Mouse (Mus musculus): ENCODE results near the gene AC161166.1.

The AC161166.1 gene

DNA sequence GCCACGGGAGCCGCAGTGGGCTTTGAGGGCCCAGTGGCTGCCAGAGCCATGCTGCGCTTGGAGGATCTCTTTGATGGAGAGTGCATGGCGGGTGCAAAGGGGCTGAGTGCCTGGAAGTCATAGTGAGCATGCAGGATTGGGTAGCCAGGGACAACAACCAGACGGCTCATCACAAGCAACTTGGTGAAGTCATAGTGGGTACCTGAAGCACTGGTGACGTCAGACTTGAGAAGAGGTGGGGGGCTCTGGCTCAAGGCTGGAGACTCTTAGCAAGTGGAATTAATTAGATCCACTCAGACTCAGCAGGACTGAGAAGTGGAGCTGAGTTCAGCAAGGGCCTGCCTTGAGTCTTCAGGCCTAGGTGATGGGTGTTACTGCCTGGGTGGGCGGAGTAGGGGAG lies at the start of gene AC161166.1:
Gene AC161166.1 (minus strand): TSS at position 101 of the 400 bp plus-strand sequence.
- no peak for ATAC-seq (ENCODE audit: low TSS enrichment)

DNA sequence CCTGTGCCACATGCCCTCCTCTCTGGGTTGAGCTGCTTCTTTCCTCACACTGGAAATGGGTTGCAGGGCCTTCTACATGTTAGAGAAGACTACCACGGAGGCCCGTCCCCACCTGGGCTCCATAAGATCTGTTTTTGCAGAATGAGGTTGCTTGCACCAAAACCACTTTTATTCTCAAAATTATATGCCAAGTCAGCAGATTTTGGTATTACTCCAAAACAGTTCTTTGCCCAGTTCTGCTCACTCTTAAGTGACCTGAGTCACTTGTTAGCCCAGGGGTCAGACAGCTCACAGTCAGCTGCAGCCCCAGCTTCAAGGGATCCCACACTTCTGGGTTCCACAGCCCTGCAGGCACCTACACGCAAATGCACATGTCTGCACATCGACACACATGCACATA lies 49.2 kb upstream of the AC161166.1 start:
- ATAC-seq (ENCODE audit: low TSS enrichment), result no peak

DNA sequence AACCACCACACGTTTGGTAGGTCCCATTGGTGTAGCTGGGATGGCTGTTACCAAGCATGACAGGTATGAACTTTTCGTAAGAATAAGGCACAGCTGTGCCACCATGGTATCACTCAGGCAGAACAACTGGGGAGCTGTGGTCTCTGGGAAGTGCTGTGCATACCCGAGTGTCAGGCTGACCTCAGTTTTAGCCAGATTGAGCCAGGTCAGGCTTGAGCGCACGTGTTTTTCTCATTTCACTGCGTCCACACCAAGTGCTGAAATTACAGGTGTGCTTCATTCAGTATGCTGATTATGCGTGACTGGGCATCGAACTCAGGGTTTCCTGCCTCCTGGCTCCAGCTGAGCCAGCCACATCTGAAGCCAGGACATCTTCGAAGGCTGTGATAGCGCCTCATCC lies 43.5 kb upstream of the AC161166.1 start:
- no peak for ATAC-seq (ENCODE audit: low TSS enrichment)

GRCm38 (mm10) chr7:24551985-24552759 lies 39.9 kb upstream of the AC161166.1 start:
- no peak for ATAC-seq (ENCODE audit: low TSS enrichment)

DNA sequence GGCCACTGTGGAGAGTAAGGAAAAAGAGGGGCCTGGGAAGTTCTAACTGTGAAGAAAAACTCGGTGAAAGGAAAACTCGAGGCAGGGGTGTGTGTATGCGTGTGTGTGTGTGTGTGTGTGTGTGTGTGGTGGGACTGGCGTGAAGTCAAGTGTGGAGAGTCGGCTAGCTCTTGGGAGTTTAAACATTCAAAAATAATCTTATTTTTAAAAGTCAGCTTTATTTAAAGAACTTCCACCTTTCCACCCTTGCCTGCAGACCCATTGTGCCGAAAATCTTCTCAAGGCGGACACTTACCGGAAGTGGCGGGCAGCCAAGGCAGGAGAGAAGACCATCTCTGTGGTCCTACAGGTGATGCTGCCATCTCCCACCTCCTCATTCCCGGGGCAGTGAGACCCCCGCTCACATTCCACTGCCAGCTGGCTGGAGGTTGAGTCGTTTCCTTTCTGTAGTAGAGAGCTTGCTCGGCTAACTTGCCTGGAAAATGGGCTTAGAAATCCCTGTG lies 35.3 kb upstream of the AC161166.1 start:
- no peak for ATAC-seq (ENCODE audit: low TSS enrichment)

GRCm38 (mm10) chr7:24546634-24547389 lies 34.6 kb upstream of the AC161166.1 start:
- peak; percentile 99 for ATAC-seq (ENCODE audit: low TSS enrichment)

DNA sequence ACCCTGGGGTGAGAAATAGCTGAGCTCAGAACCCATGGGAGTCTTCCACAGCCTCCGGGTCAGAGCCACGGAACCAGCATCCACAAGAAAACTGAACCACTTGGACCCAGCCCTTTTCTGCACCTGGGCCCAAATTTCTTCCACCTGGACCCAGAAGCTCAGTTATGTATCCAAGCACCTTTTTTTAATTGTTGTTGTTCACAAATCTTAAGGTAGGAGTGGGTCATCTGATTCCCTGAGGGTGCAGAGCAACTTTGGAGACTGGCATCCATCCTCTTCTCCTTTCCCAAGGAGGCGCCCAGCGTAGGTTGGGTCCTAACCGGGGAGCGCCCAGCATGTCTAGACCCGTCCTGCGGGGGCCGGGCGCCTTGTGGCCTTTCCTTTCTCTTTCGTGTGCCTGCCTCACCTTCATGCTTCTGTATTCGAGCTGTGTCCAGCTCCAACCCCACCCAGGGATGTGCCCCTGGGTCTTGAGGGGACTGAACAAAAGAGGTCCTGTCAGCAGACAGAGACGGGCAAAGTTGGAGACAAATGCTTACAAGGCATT lies 33.9 kb upstream of the AC161166.1 start, which contains the start of the genes Pinlyp and Xrcc1:
Gene Pinlyp (minus strand): TSS at position 51 of the 547 bp plus-strand sequence.
Gene Xrcc1 (plus strand): TSS at position 222 of the 547 bp plus-strand sequence.
- ATAC-seq (ENCODE audit: low TSS enrichment), result no peak

- no peak for ATAC-seq (ENCODE audit: low TSS enrichment)
These were observed 32.3 kb upstream of the AC161166.1 start for GRCm38 (mm10) chr7:24544506-24544905.

DNA sequence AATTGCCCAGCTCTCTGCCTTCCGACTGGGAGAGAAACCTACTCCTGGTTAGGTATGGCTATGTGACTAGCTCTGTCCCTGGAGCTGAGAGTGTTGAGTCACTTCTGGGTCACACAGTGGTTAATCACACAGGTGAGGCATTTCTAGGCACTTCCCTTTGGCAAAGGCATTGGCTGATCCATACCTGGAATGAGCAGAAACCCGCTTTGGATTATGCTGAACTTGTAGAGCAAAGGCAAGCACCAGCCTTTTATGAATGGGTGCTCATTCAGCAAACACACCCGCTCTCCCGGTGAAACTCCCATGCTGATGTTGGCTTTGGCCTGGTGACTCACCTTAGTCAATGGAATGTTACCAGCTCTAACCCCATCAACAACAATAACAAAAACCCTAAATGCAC lies 27.4 kb upstream of the AC161166.1 start:
- no peak for ATAC-seq (ENCODE audit: low TSS enrichment)

GRCm38 (mm10) chr7:24538701-24539100 lies 26.4 kb upstream of the AC161166.1 start:
- ATAC-seq (ENCODE audit: low TSS enrichment), result no peak

GRCm38 (mm10) chr7:24538154-24538553 lies 25.9 kb upstream of the AC161166.1 start:
- ATAC-seq (ENCODE audit: low TSS enrichment), result no peak

GRCm38 (mm10) chr7:24537591-24537990 lies 25.3 kb upstream of the AC161166.1 start:
- ATAC-seq (ENCODE audit: low TSS enrichment), result no peak

GRCm38 (mm10) chr7:24537081-24537480 lies 24.8 kb upstream of the AC161166.1 start:
- no peak for ATAC-seq (ENCODE audit: low TSS enrichment)

DNA sequence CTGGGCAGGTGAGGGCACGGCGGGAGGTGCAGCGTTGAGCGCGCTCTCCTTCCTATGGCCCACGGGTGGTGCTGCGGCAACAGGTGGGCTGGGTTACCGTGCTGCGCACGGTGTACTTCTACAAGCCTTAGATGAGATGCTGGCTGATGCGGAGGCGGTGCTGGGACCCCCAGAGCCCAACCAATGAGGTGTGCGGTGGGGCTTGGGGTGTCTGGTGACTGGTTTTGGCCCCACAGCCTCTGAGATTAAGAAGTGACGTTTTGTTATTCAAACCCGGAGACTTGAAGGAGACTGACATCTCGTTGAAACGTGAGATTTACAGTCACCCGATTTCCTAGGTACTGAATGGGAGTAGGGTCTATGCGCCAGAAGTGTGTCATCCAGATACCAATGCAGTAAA lies 22.0 kb upstream of the AC161166.1 start:
- ATAC-seq (ENCODE audit: low TSS enrichment), result no peak

DNA sequence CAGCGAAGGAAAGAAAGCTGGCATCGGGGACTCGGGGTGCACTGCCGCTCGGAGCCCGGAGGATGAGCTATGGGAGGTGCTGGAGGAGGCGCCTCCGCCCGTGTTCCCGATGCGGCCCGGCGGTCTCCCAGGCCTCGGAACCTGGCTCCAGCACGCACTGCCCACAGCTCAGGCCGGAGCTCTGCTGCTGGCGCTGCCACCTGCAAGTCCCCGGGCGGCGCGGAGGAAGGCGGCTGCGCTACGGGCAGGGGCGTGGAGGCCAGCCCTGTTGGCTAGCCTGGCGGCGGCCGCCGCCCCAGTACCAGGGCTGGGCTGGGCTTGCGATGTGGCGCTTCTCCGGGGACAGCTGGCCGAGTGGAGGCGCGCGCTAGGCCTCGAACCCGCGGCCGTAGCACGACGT lies 21.6 kb upstream of the AC161166.1 start:
- ATAC-seq (ENCODE audit: low TSS enrichment), result no peak

- ATAC-seq (ENCODE audit: low TSS enrichment), result no peak
These were observed 20.8 kb upstream of the AC161166.1 start for GRCm38 (mm10) chr7:24533031-24533571.

DNA sequence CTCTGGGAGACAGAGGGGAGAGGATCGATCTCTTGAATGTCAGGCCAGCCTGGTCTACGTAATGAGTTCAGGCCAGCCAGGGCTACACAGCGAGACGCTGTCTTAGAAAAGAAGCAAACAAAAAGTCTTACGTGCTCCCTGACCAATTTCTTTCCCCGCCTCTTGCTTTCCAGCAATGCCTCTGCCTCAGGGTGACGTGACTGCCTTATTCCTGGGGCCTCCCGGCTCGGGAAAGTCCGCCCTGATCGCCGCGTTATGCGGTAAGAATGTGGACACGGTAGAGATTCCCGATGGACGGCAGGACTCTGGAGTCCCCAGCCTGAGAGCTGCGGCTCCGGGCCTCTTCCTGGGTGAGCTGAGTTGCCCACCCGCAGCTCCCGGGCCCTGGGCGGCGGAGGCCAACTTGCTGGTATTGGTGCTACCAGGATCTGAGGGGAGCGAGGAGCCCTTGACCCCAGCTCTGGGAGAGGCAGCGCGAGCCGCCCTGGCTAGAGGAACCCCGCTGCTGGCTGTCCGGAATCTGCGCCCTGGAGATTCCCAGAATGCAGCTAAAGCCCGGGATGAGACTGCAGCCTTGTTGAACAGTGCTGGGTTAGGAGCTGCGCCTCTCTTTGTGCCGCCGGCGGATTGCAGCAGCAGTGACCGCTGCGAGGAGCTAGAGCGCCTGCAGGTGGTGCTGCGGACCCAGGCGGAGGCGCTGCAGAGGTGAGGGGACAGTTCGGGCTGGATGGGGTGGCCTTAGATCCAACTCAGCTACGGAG lies 19.1 kb upstream of the AC161166.1 start:
- ATAC-seq (ENCODE audit: low TSS enrichment), result peak; percentile 58

DNA sequence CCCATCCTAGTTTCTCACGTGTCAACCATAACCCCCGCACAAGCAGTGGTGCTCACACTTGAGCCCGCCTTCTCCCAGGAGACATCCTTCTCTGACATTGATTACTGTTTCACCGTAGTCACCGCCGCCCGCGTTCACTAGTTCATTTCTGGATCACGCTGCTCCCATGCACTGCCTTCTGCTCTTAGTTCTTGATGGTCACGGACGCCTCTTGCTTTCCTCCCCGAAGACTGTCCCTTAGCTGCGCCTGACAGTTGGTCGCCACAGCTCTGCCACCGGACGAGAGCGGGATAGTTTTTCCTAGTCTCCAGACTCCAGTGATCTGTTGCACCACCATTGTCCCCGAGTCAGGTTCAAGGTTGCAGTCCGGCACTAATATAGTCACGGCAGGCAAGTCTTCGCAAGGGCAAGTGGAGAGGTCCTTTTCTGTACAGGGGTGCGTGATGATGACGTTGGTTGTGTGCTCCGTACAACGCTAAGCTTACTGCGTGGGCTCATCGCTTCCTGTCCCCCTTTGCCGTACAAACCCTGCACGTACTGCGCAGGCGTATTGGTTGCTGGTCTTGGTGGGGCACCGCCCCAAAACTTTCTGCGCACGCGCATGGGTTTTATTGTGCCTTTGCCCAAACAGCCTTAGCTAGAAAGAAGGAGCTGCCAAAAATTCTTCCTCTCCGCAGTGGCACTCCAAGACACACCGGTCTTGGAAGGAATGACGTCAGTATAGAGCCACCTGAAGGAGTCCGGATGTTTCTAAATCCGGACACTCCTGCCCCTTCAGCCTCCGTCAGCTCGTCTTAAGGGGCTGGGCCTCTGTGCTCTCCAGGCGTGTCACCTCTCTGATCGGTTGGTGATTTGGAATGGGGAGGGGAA lies 18.0 kb upstream of the AC161166.1 start, which contains the start of gene Irgq:
Gene Irgq (plus strand): TSS at position 628 of the 870 bp plus-strand sequence.
- ATAC-seq (ENCODE audit: low TSS enrichment), result peak; percentile 82

- no peak for ATAC-seq (ENCODE audit: low TSS enrichment)
These were observed 17.3 kb upstream of the AC161166.1 start for GRCm38 (mm10) chr7:24529580-24529979.

- no peak for ATAC-seq (ENCODE audit: low TSS enrichment)
These were observed 16.6 kb upstream of the AC161166.1 start for GRCm38 (mm10) chr7:24528861-24529260.
